Mouse (Mus musculus) lung, postnatal 25 days (tissue): Measurements from ENCODE around the gene Fam118a.

Experiments
- DNase-seq: peaks from one replicate; pipeline ENCODE4 v3.0.0; 2022; ENCODE audit warnings: low spot score

The Fam118a gene

DNA sequence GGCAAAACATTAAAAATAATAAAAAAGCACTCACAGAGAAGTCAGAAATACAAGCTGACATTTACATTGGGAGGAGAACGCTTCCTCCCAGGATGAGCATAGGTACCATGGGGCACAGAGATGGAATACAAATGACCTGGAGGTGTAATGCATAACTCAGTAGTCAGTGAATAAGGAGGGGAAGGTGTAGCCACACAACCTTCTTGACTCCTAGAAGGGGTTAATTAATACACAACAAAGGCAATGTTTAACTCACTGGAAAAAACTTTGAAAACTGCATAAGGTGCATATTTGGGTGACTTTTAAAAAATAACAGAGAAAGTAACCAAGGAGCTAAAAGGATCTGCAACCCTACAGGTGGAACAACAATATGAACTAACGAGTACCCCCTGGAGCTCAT lies 43.9 kb downstream of the Fam118a start:
- no peak for DNase-seq

DNA sequence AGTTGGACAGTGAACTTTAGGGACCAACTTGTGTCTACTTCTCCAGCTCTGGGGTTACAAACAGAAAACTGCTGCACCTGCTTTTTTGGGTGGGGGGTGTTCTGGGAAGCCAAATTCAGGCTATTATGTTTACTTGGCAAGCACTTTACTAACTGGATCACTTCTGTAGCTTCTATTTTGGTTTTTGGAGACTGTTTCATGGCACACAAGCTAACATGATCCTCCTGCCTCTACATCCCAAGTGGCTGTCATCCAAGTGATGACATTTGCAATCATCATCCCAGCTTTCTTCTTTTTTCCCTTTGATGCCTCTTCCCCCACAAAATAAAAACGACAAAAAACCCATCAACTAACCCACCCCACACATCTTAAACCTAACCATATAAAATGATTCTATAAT lies 56.9 kb downstream of the Fam118a start:
- no peak for DNase-seq
